Mouse (Mus musculus) lung, postnatal 0 days (tissue): ENCODE data around the gene Stk4. TPM values are rescaled to one million over a fixed set of nuclear protein-coding genes. Genes with fewer than 3 reads are reported as not detected.

Experiments
- ATAC-seq: fragments of 200-750 bp; cut with Nextera tagmentation; 2 replicates; pipeline ENCODE4 v1.8.0; 2017; ENCODE audit warnings: moderate library complexity
- DNase-seq: peaks from one replicate; pipeline ENCODE4 v3.0.0-alpha.2; 2016; ENCODE audit warnings: low spot score
- H3K27ac ChIP-seq: fragments of 300-500 bp; sonication (generic); 2 replicates; pipeline ENCODE4 v1.5.1; 2014; ENCODE audit warnings: antibody characterized with exemption, mild to moderate bottlenecking, low read length, mixed read lengths
- H3K27me3 ChIP-seq: fragments of 300-500 bp; sonication (generic); replicated peaks from 2 replicates; pipeline ENCODE4 v1.6.1; 2014; ENCODE audit warnings: low read length, mixed read lengths; ENCODE audit not compliant: insufficient read depth
- H3K36me3 ChIP-seq: fragments of 300-500 bp; sonication (generic); 2 replicates; pipeline ENCODE4 v1.6.1; 2014; ENCODE audit warnings: low read length, mixed read lengths; ENCODE audit not compliant: insufficient read depth
- H3K4me1 ChIP-seq: fragments of 300-500 bp; sonication (generic); 2 replicates; pipeline ENCODE4 v1.6.1; 2014; ENCODE audit warnings: antibody characterized with exemption, low read depth, low read length, mixed read lengths; ENCODE audit not compliant: insufficient read depth
- H3K4me2 ChIP-seq: fragments of 300-500 bp; sonication (generic); replicated peaks from 2 replicates; pipeline ENCODE4 v1.6.1; 2014; ENCODE audit warnings: low read depth, mild to moderate bottlenecking, low read length, moderate library complexity, mixed read lengths
- H3K4me3 ChIP-seq: fragments of 300-500 bp; sonication (generic); 2 replicates; pipeline ENCODE4 v1.5.1; 2014; ENCODE audit warnings: low read depth, low read length
- H3K9ac ChIP-seq: fragments of 300-500 bp; sonication (generic); replicated peaks from 2 replicates; pipeline ENCODE4 v1.6.1; 2014; ENCODE audit warnings: low read depth, mild to moderate bottlenecking
- H3K9me3 ChIP-seq: fragments of 300-500 bp; sonication (generic); 2 replicates; pipeline ENCODE4 v1.6.1; 2016; ENCODE audit warnings: low read length, mixed read lengths
- CTCF ChIP-seq: IDR thresholded peaks from 2 replicates; pipeline ENCODE4 v1.5.1; 2016; ENCODE audit warnings: antibody characterized with exemption, mild to moderate bottlenecking
- EP300 ChIP-seq: IDR thresholded peaks from 2 replicates; pipeline ENCODE4 v1.6.1; 2016; ENCODE audit warnings: antibody characterized with exemption, mild to moderate bottlenecking, control low read depth
- WGBS: fragments of 180-500 bp; shearing (Covaris S2); extraction: QIAGEN DNeasy Blood & Tissue Kit; methylation state at CpG from one replicate; pipeline ENCODE4 v1.1.7; 2014; 5-methylcytosine and 5-hydroxymethylcytosine counted together
- polyA plus RNA-seq: library from polyadenylated mRNA; unstranded; fragments of >200 nt; fragmentation: Nextera tagmentation; extraction: Ambion mirVana; gene quantifications from 2 replicates; pipeline ENCODE4 v1.2.1, GENCODE M21; 2015

Gene Stk4
- polyA plus RNA-seq, 1 experiment from 2014 or later = 27.0 TPM

DNA sequence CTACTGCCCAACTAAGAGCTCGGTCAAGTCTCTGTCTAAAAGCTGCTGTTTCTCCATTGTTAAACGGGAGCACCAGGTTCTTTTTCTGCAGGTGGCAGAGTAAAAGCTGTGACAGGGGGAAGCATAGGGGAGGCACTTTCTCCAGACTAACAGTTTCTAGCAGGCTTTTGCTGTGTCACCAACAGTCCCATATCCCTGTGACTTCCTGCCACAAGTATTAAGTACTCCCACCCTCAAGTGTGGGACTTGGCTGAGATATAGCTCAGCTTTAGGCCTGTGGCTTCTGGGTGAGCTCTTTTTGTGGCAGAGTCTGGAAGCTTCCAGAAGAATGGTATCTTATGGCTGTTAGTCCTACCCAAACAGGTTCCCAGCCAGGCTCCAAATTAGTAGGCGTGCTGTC lies 105.7 kb downstream of the Stk4 start:
- Histone ChIP-seq H3K36me3 (no peaks in the 10 kb centered on the region), H3K4me3 (no peak overlapping the region), H3K4me1 (0 out of 2 replicates have a peak, but pooled peaks cover 4% of the 10 kb centered on the region), H3K9ac (no peak overlapping the region), H3K4me2 (no peak overlapping the region), H3K9me3 (no peaks in the 10 kb centered on the region), H3K27me3 (peaks cover 6% of the 10 kb centered on the region), H3K27ac (no peak overlapping the region)
- no peak for ATAC-seq
- DNase-seq = no peak
- WGBS = 59% methylated on average over 3 of the region's 3 CpGs
- no peak for TF ChIP-seq EP300
- no peak for TF ChIP-seq CTCF

DNA sequence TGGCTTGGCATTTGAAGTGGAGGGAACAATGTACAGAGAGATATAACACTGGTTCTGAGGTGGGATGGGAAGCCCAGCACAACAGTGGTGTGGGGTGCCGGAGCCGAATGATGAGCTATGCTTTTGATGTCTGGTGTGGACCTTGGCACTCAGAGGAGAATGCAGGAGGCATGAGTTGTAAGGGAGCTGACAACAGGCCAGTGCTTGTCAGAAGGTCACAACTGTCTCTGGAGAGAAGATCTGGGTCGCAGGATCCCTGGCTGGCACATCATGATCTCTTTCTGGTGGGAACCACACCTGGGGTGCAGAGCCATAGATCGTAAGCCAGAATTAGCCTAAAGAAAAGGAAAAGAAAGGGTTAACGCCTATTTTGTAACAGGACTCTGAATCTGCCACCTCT lies 107.7 kb downstream of the Stk4 start:
- WGBS = 84% methylated on average over 5 of the region's 5 CpGs
- Histone ChIP-seq H3K27ac (no peak overlapping the region), H3K9ac (no peak overlapping the region), H3K9me3 (no peaks in the 10 kb centered on the region), H3K4me1 (no peaks in the 10 kb centered on the region), H3K4me2 (no peak overlapping the region), H3K36me3 (no peaks in the 10 kb centered on the region), H3K27me3 (no peaks in the 10 kb centered on the region), H3K4me3 (no peak overlapping the region)
- DNase-seq (no peak), ATAC-seq (no peak)
- no peak for TF ChIP-seq CTCF
- TF ChIP-seq EP300 = no peak

DNA sequence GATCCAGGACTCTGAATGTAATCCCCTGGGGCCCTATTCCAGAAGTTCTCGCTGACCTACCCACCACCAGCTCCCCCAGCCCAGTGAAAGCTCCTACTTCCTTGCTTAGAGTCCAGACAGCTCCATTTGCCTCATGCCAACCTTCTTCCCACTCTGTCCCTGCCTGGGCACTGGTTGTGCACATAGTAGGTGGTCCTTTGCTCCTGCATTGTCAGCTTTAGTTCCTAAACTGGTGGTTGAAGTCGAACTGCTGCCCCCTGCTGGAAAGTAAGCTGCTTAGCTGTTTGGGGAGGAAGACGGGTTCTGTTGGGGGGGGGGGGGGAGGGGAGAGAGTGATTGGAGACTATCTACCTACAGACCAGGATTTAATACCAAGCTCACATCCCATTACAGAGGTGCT lies 110.0 kb downstream of the Stk4 start:
- no peak overlapping the region for H3K4me2 ChIP-seq
- no peak overlapping the region for H3K4me3 ChIP-seq
- 48% methylated on average over 3 of the region's 3 CpGs for WGBS
- no peaks in the 10 kb centered on the region for H3K27me3 ChIP-seq
- no peaks in the 10 kb centered on the region for H3K36me3 ChIP-seq
- no peak for ATAC-seq
- no peaks in the 10 kb centered on the region for H3K9me3 ChIP-seq
- peak; percentile 36 for DNase-seq
- TF ChIP-seq CTCF = peak; percentile 62
- TF ChIP-seq EP300 = no peak
- H3K27ac ChIP-seq = no peak overlapping the region
- no peaks in the 10 kb centered on the region for H3K4me1 ChIP-seq
- H3K9ac ChIP-seq = no peak overlapping the region

DNA sequence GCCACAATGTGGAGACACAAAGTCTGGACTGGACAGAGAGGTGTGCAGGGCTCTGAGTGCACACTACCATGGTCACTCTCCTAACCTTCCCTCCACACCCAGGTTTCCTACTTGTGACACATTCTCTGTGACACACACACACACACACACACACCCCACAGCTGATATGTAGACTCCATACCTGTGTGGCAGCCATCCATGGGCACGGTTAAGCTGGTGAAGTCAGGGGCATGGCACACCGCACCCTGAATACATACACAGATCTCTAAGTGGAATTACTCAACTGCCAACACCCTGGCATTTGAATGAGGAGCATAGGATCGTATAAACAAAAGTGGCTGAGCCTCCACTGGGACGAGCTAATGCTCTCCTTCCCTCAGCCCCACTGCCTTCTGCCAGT lies 110.6 kb downstream of the Stk4 start:
- peak; percentile 64 for DNase-seq
- no peak overlapping the region for H3K4me3 ChIP-seq
- H3K9me3 ChIP-seq = no peaks in the 10 kb centered on the region
- no peak overlapping the region for H3K9ac ChIP-seq
- no peaks in the 10 kb centered on the region for H3K4me1 ChIP-seq
- no peaks in the 10 kb centered on the region for H3K36me3 ChIP-seq
- WGBS = 40% methylated on average over 4 of the region's 4 CpGs
- H3K4me2 ChIP-seq = no peak overlapping the region
- TF ChIP-seq CTCF (no peak), EP300 (no peak)
- H3K27ac ChIP-seq = no peak overlapping the region
- no peaks in the 10 kb centered on the region for H3K27me3 ChIP-seq
- peak; percentile 85 for ATAC-seq

DNA sequence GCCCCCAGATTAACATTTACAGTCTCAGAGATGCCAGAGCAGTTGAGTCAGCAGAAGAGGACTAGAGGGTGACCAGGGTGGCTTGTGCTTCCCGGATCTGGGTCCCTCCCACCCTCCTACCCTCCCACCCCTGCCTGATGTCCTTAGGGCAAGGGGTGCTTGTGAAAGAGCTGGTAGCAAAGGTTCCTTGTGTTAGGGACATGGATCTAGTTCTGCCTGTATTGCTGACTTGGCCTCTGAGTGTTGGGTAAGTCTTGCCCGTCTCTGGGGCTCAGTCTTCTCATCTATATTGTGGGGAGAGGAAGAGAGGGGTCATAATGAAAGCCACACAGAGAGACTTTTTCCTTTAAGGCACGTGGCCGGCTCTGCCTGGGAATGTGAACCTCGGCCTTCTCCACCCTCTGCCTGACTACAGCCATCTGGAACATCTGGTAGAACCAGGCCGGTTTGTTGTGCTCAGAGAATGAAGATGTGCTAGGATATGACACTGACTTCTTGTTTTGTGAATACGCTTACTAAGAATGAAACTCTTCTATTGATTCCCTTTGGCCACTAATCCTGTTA lies 112.7 kb downstream of the Stk4 start, which contains the start of gene Wfdc5:
Gene Wfdc5 (minus strand): TSS at position 51 of the 564 bp plus-strand sequence.
- Histone ChIP-seq H3K4me1 (no peaks in the 10 kb centered on the region), H3K4me3 (no peak within 1 kb of the TSS), H3K9ac (no peak within 1 kb of the TSS), H3K27ac (no peak within 1 kb of the TSS), H3K4me2 (no peak within 1 kb of the TSS), H3K36me3 (no peaks in the 10 kb centered on the region), H3K27me3 (no peaks in the 10 kb centered on the region), H3K9me3 (no peaks in the 10 kb centered on the region)
- 65% methylated on average over 7 of the region's 7 CpGs for WGBS
- no peak for ATAC-seq
- TF ChIP-seq CTCF (no peak), EP300 (no peak)
- DNase-seq = no peak

DNA sequence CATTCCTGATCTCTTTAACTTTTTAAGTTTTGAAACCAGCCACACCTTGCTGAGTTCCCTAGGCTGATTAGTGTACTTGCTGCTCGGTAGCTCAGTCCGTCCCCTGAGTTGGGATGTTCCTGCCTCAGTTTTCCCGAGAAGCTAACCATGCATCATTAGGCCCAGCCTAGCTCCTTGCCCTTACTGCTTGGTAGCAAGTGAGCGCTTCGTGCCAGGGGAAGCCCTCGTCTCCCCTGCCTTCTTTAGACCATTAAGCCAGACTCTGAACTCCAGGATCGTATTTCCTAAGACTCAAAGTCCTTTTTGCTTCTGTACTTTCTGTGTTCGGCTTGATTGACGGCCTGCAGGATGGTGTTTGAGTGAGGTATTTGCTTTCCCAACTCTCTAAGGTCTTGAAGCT lies 113.2 kb downstream of the Stk4 start:
- Histone ChIP-seq H3K4me2 (no peak overlapping the region), H3K27me3 (no peaks in the 10 kb centered on the region), H3K27ac (no peak overlapping the region), H3K4me1 (no peaks in the 10 kb centered on the region), H3K36me3 (no peaks in the 10 kb centered on the region), H3K9me3 (no peaks in the 10 kb centered on the region), H3K4me3 (no peak overlapping the region), H3K9ac (no peak overlapping the region)
- DNase-seq (no peak), ATAC-seq (no peak)
- no peak for TF ChIP-seq CTCF
- TF ChIP-seq EP300 = no peak
- 57% methylated on average over 9 of the region's 9 CpGs for WGBS
